Mouse (Mus musculus): ENCODE data around the gene Anp32e.

Anp32e gene

GRCm38 (mm10) chr3:95950763-95951551 is 21.9 kb downstream of the Anp32e start:
- CTCF ChIA-PET, result interaction anchor here in 3 of 4 experiments (0.5 to 2.2 kb wide), 8 partner anchors 8 to 140 kb away, joined by 3 to 13 read pairs (median 4); partner anchors contain the start of gene Car14 (in 1 of the 3)

GRCm38 (mm10) chr3:95951566-95951965 is 22.5 kb downstream of the Anp32e start:
- POLR2A ChIA-PET, result interaction anchor here in 3 of 4 experiments (0.8 to 7.9 kb wide), 52 partner anchors 8 to 666 kb away, joined by 3 to 69 read pairs (median 6); partner anchors contain the start of genes Anp32e (in 2 of the 3), Car14 (in 2 of the 3), Hist2h2ac (in 2 of the 3) and Hist2h2bb (in 2 of the 3)
- CTCF ChIA-PET, result interaction anchor here in 2 of 4 experiments (0.5 to 2.2 kb wide), 6 partner anchors 8 to 140 kb away, joined by 3 to 13 read pairs (median 4); partner anchors contain the start of gene Car14 (in 1 of the 2)

More at GRCm38 (mm10) chr3:95950763-95951551, 21.9 kb downstream of the Anp32e start:
- POLR2A ChIA-PET, result interaction anchor here (0.5 to 7.9 kb wide), 109 partner anchors 9 to 746 kb away, joined by 3 to 69 read pairs (median 4); partner anchors contain the start of genes Ciart (in 3 of the 4), Hist2h2ac (in 3 of the 4), Hist2h2be (in 3 of the 4) and Vps45 (in 3 of the 4)

- ChIA-PET CTCF (interaction anchor here in 1 of 4 experiments (1.0 kb wide), 1 partner anchor 13 kb away, joined by 4 read pairs; no protein-coding TSS in a partner anchor), POLR2A (interaction anchor here in 2 of 4 experiments (0.8 to 7.9 kb wide), 11 partner anchors 10 to 641 kb away, joined by 3 to 69 read pairs (median 6); partner anchors contain the start of genes Polr3gl (in 1 of the 2) and Prpf3 (in 1 of the 2))
These were observed 24.0 kb downstream of the Anp32e start for GRCm38 (mm10) chr3:95953023-95953422.

DNA sequence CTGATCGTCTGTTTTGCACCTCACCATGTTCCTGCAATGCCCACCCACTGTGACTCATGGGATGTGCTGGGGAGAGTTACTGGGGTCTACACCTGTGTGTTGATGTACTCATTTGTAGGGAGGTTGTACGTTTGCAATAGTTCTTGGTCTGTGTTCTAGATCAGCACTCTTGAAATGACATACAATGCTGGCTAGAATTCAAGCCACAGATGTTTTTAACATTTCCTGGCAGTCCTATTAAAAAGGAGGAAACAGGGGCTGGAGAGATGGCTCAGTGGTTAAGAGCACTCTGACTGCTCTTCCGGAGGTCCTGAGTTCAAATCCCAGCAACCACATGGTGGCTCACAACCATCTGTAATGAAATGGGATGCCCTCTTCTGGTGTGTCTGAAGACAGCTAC is 24.5 kb downstream of the Anp32e start:
- ChIA-PET CTCF (interaction anchor here in 1 of 4 experiments (1.0 kb wide), 1 partner anchor 13 kb away, joined by 4 read pairs; no protein-coding TSS in a partner anchor), POLR2A (interaction anchor here in 2 of 4 experiments (0.8 to 3.4 kb wide), 5 partner anchors 11 to 98 kb away, joined by 5 to 12 read pairs (median 6); partner anchors contain the start of gene Prpf3 (in 1 of the 2))

GRCm38 (mm10) chr3:95954648-95955173 is 25.7 kb downstream of the Anp32e start:
- CTCF ChIA-PET, result interaction anchor here in 2 of 4 experiments (0.6 to 1.9 kb wide), 3 partner anchors 16 to 118 kb away, joined by 3 to 5 read pairs (median 3); no protein-coding TSS in a partner anchor
- POLR2A ChIA-PET, result interaction anchor here in 3 of 4 experiments (0.7 to 3.4 kb wide), 10 partner anchors 9 to 315 kb away, joined by 3 to 10 read pairs (median 3); partner anchors contain the start of genes Bola1 (in 1 of the 3), Hist2h2ab (in 1 of the 3) and Hist2h2bb (in 1 of the 3)

GRCm38 (mm10) chr3:95955318-95955717 is 26.3 kb downstream of the Anp32e start:
- CTCF ChIA-PET, result interaction anchor here in 2 of 4 experiments (0.6 to 1.9 kb wide), 2 partner anchors 17 to 118 kb away, joined by 3 to 5 read pairs; no protein-coding TSS in a partner anchor
- POLR2A ChIA-PET, result interaction anchor here in 2 of 4 experiments (0.7 to 3.4 kb wide), 9 partner anchors 8 to 314 kb away, joined by 3 to 10 read pairs (median 3); partner anchors contain the start of genes Bola1 (in 1 of the 2), Hist2h2ab (in 1 of the 2) and Hist2h2bb (in 1 of the 2)

- ChIA-PET CTCF (interaction anchor here in 2 of 4 experiments (0.6 to 1.4 kb wide), 3 partner anchors 18 to 273 kb away, joined by 4 read pairs; no protein-coding TSS in a partner anchor), POLR2A (no interaction called here)
These were observed 28.5 kb downstream of the Anp32e start for GRCm38 (mm10) chr3:95957359-95958148.

DNA sequence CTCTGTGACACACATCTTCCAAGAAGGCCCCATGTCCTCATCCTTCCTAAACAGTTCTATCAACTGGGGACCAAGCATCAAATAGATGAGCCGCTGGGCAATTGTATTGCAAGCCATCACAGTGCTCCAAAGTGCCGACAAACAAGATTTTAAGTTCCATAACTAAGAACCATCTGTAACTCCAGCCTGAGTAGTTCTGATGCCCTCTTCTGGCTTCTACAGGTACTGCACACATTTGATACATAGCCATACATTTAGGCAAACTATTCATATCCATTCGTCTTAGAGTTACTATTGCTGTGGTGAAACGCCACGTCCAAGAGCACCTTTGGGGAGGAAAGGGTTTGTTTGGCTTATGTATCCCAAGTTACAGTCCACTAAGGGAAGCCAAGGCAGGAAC is 30.0 kb downstream of the Anp32e start:
- CTCF ChIA-PET, result interaction anchor here (0.6 to 3.2 kb wide), 11 partner anchors 8 to 99 kb away, joined by 3 to 16 read pairs (median 4); no protein-coding TSS in a partner anchor
- POLR2A ChIA-PET, result interaction anchor here in 2 of 4 experiments (0.7 to 1.6 kb wide), 7 partner anchors 8 to 174 kb away, joined by 3 to 13 read pairs (median 3); partner anchors contain the start of gene Prpf3 (in 1 of the 2)

DNA sequence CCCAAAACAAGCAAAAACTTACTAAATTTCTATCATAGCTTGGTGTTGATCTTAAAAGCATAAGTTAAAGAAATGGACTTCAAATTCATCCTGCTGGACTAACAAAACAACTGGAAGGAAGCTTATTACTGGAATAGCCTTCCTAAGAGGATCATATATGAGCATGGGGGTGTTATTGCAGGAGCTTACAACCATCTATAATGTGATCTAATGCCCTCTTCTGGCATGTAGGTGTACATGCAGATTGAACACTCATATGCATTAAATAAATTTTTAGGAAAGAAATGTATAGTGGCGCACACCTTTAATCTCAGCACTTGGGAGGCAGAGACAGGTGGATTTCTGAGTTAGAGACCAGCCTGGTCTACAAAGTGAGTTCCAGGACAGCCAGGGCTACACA is 30.8 kb downstream of the Anp32e start:
- CTCF ChIA-PET, result interaction anchor here in 3 of 4 experiments (0.6 to 3.2 kb wide), 11 partner anchors 9 to 582 kb away, joined by 3 to 16 read pairs (median 4); no protein-coding TSS in a partner anchor
- POLR2A ChIA-PET, result interaction anchor here in 2 of 4 experiments (0.7 to 1.6 kb wide), 7 partner anchors 9 to 174 kb away, joined by 3 to 13 read pairs (median 3); partner anchors contain the start of gene Prpf3 (in 1 of the 2)

GRCm38 (mm10) chr3:95962182-95962581 is 33.1 kb downstream of the Anp32e start:
- POLR2A ChIA-PET, result interaction anchor here in 1 of 4 experiments (1.8 kb wide), 1 partner anchor 80 kb away, joined by 4 read pairs; no protein-coding TSS in a partner anchor
- CTCF ChIA-PET, result interaction anchor here in 1 of 4 experiments (0.6 to 3.2 kb wide), 3 partner anchors 24 to 316 kb away, joined by 3 to 16 read pairs (median 4); no protein-coding TSS in a partner anchor

- POLR2A ChIA-PET, result interaction anchor here in 2 of 4 experiments (0.8 to 3.8 kb wide), 22 partner anchors 8 to 306 kb away, joined by 3 to 12 read pairs (median 4); partner anchors contain the start of genes Bola1 (in 2 of the 2), Hist2h2ab (in 2 of the 2), Hist2h2ac (in 2 of the 2) and Hist2h2be (in 2 of the 2)
- CTCF ChIA-PET, result interaction anchor here (0.5 to 2.2 kb wide), 38 partner anchors 10 to 858 kb away, joined by 3 to 11 read pairs (median 4); partner anchors contain the start of genes Ciart (in 2 of the 4), Prpf3 (in 1 of the 4), Sf3b4 (in 1 of the 4) and Vps45 (in 1 of the 4)
These were observed 34.2 kb downstream of the Anp32e start for GRCm38 (mm10) chr3:95963230-95963629.

DNA sequence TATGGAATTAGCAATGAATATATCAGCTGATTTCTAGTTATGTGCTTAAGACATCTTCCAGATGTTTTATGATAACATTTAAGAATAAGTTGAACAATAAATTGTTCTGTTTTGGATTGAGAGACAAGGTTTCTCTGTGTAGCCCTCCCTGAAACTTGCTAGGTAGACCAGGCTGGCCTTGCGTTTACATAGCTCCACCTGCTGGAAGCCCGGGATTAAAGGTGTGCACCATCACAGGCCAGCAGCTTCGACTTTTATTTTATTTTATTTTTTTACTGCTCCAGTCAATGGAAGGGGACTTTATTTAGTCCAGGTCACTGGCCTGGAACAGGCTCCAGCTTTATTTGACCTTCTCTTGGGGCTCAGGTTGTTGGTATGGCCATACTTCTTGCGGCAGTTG is 34.6 kb downstream of the Anp32e start:
- CTCF ChIA-PET, result interaction anchor here (0.5 to 2.2 kb wide), 49 partner anchors 9 to 858 kb away, joined by 3 to 12 read pairs (median 4); partner anchors contain the start of genes Ciart (in 2 of the 4), Prpf3 (in 1 of the 4), Sf3b4 (in 1 of the 4) and Vps45 (in 1 of the 4)
- POLR2A ChIA-PET, result interaction anchor here in 3 of 4 experiments (0.6 to 3.8 kb wide), 26 partner anchors 9 to 530 kb away, joined by 3 to 12 read pairs (median 4); partner anchors contain the start of genes Bola1 (in 2 of the 3), Ciart (in 2 of the 3), Hist2h2ab (in 2 of the 3) and Hist2h2ac (in 2 of the 3)

DNA sequence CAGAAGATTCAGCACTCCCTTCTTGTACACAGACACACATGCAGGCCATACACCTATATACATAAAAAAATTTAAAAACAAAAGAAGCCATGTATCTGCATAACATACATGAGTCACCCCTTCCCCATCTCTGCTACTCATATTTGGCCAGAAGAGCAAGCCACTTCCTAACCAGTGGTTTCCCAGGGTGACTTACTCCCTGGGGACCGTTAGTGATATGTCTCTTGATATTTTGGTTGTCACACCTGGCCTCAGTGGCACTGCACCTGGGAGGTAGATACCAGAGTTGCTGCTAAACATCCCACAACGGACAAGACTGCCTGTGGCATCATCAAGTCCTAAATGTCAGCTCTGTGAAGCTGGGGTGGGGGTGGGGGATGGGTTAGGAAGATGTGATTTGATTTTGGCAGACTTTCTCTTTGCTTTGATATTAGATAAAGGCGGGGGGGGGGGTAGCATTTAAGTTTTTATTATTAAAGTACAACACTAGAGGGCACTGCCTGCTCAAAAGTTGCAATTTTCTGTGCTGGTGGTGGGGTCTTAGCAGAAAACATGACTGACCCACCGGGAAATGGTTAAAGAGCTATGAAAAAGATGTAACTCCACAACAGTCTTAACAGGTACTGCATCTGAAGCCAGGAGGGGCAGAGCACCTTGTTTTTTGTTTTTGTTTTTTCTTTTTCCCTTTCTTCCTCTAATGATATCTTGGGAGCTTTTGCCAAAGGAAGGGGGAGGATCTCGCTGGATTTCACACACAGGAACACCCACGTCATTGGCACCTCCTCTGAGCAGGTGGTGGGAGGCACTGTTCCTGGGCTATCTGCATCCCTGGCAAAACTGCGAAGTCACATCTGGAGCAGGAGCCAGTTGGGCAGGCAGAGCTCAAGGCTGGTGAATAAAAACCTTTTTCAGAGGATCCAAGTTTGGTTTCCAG is 36.7 kb downstream of the Anp32e start:
- CTCF ChIA-PET, result interaction anchor here (0.6 to 2.2 kb wide), 42 partner anchors 9 to 631 kb away, joined by 3 to 15 read pairs (median 4); no protein-coding TSS in a partner anchor
- POLR2A ChIA-PET, result interaction anchor here (0.5 to 3.8 kb wide), 25 partner anchors 9 to 431 kb away, joined by 3 to 12 read pairs (median 3); partner anchors contain the start of genes Hist2h2bb (in 2 of the 4), Bola1 (in 1 of the 4), Hist2h2ab (in 1 of the 4) and Hist2h2ac (in 1 of the 4)

GRCm38 (mm10) chr3:95969277-95969676 is 40.2 kb downstream of the Anp32e start:
- POLR2A ChIA-PET, result interaction anchor here in 1 of 4 experiments (1.0 kb wide), 1 partner anchor 89 kb away, joined by 3 read pairs; the partner anchor contains the start of gene Vps45

GRCm38 (mm10) chr3:95970661-95971060 is 41.6 kb downstream of the Anp32e start:
- ChIA-PET CTCF (interaction anchor here in 1 of 4 experiments (0.6 to 0.7 kb wide), 2 partner anchors 111 to 115 kb away, joined by 4 to 5 read pairs; partner anchors contain the start of gene Prpf3), POLR2A (interaction anchor here in 1 of 4 experiments (0.6 kb wide), 1 partner anchor 327 kb away, joined by 4 read pairs; no protein-coding TSS in a partner anchor)

More at GRCm38 (mm10) chr3:95969277-95969676, 40.2 kb downstream of the Anp32e start:
- CTCF ChIA-PET, result interaction anchor here in 3 of 4 experiments (0.6 to 0.9 kb wide), 3 partner anchors 65 to 223 kb away, joined by 3 to 10 read pairs (median 3); partner anchors contain the start of gene Car14 (in 1 of the 3)

Measured in embryonic stem cell, embryonic (primary cell).